Comparison of ENCODE assay signal across 31 mouse cellular contexts in genomic region chr7:105441426-105441825, GRCm38 (mm10). TPM values are rescaled to one million over a fixed set of nuclear protein-coding genes. Genes with fewer than 3 reads are reported as not detected.
"Had no signal": no experiment of that assay in that cellular context is flagged by ENCODE, and none has a peak within 500 bp of the region (broad histone marks: within the 10 kb centered on the region; RNA-seq: fewer than 3 reads in every experiment).

No protein-coding gene starts in this region.

- H3K27ac ChIP-seq: gastrocnemius, adult 2 months; heart, adult 2 months; heart, embryonic 10.5 days; hindbrain, embryonic 10.5 days; hindbrain, embryonic 12.5 days; hindbrain, embryonic 14.5 days; intestine, embryonic 15.5 days; limb, embryonic 13.5 days; limb, embryonic 15.5 days had no signal

- ATAC-seq: hindbrain, embryonic 16.5 days; inflammation-experienced regulatory T-cells, adult 6 months; intestine, postnatal 0 days had no signal

- H3K9me3 ChIP-seq: heart, embryonic 10.5 days; heart, embryonic 12.5 days; hindbrain, embryonic 10.5 days; hindbrain, embryonic 12.5 days; intestine, embryonic 15.5 days; limb, embryonic 13.5 days; limb, embryonic 15.5 days had no signal

- H3K4me1 ChIP-seq: hindbrain, embryonic 10.5 days; hindbrain, embryonic 12.5 days; intestine, embryonic 15.5 days; limb, embryonic 13.5 days; limb, embryonic 15.5 days had no signal

- H3K4me2 ChIP-seq: heart, embryonic 12.5 days; hindbrain, embryonic 12.5 days; hindbrain, embryonic 14.5 days; intestine, embryonic 15.5 days; limb, embryonic 13.5 days; limb, embryonic 15.5 days had no signal

- H3K36me3 ChIP-seq: heart, embryonic 10.5 days; heart, embryonic 12.5 days; hindbrain, embryonic 10.5 days; hindbrain, embryonic 12.5 days; intestine, embryonic 15.5 days; limb, embryonic 13.5 days; limb, embryonic 15.5 days had no signal

- DNase-seq: gastrocnemius, adult 2 months; gastrocnemius, postnatal 10 days; gastrocnemius, postnatal 25 days; heart, adult 2 months; heart, postnatal 10 days; heart, postnatal 4 days; kidney, adult 18-20 months; kidney, adult 8-10 months; kidney, postnatal 10 days; kidney, postnatal 25 days; layer of hippocampus, adult 9-11 months; layer of hippocampus, postnatal 36 days; left cerebral cortex, postnatal 4 days had no signal

- H3K27me3 ChIP-seq: heart, embryonic 12.5 days; hindbrain, embryonic 12.5 days; intestine, embryonic 15.5 days; limb, embryonic 13.5 days; limb, embryonic 15.5 days had no signal

- H3K4me3 ChIP-seq: gastrocnemius, adult 2 months; heart, adult 2 months; heart, embryonic 10.5 days; heart, embryonic 12.5 days; hindbrain, embryonic 10.5 days; hindbrain, embryonic 12.5 days; intestine, embryonic 15.5 days; limb, embryonic 13.5 days; limb, embryonic 15.5 days had no signal

- H3K9ac ChIP-seq: heart, embryonic 12.5 days; hindbrain, embryonic 12.5 days; hindbrain, embryonic 14.5 days; intestine, embryonic 15.5 days; limb, embryonic 13.5 days; limb, embryonic 15.5 days had no signal

RNA-seq across cellular contexts. Expression of gene Cckbr, which starts 15.9 kb away (rescaled TPM):
- polyA plus RNA-seq: heart, adult 2 months; heart, embryonic 12.5 days; heart, embryonic 14.5 days; heart, embryonic 16.5 days; inflammation-experienced regulatory T-cells, adult 6 months; large intestine, adult 2 months; limb, embryonic 11.5 days; limb, embryonic 15.5 days; liver, adult 2 months had no signal

RNA-seq across cellular contexts. Expression of gene Cnga4, which starts 37.1 kb away (rescaled TPM):
- polyA plus RNA-seq: heart, embryonic 10.5 days; heart, embryonic 12.5 days; heart, embryonic 14.5 days; hindbrain, embryonic 14.5 days; hindbrain, embryonic 16.5 days; inflammation-experienced regulatory T-cells, adult 6 months; intestine, embryonic 15.5 days; intestine, postnatal 0 days; kidney, embryonic 14.5 days; kidney, embryonic 16.5 days; limb, embryonic 11.5 days; limb, embryonic 13.5 days had no signal

RNA-seq across cellular contexts. Expression of gene Cavin3, which starts 40.7 kb away (rescaled TPM):
- polyA plus RNA-seq: inflammation-experienced regulatory T-cells, adult 6 months had no signal
